Mouse (Mus musculus): ENCODE data around the gene Mamdc2. TPM values are rescaled to one million over a fixed set of nuclear protein-coding genes. Genes with fewer than 3 reads are reported as not detected.
"Not testable (repeated sequence)": the region's sequence is repeated elsewhere in the genome, so short reads cannot be mapped to it uniquely, and the experiment has no call there.

Mamdc2 gene
- polyA plus RNA-seq, 1 experiment: 3.4 TPM

- H3K4me3 ChIP-seq (ENCODE audit: insufficient read depth, low read length): no peak overlapping the region
- H3K4me1 ChIP-seq (ENCODE audit: control insufficient read depth, insufficient read depth, low read length): peaks cover 14% of the 10 kb centered on the region
- TF ChIP-seq POLR2A (IDR thresholded peaks at IDR 0.05; ENCODE audit: borderline replicate concordance, low read depth, low read length) (no peak), CTCF (IDR thresholded peaks at IDR 0.05; ENCODE audit: low read depth, low read length) (no peak)
- no peak overlapping the region for H3K27ac ChIP-seq (ENCODE audit: insufficient read depth, low read depth, low read length)
Observed at GRCm38 (mm10) chr19:23485940-23486600, 37.8 kb upstream of the Mamdc2 start.

DNA sequence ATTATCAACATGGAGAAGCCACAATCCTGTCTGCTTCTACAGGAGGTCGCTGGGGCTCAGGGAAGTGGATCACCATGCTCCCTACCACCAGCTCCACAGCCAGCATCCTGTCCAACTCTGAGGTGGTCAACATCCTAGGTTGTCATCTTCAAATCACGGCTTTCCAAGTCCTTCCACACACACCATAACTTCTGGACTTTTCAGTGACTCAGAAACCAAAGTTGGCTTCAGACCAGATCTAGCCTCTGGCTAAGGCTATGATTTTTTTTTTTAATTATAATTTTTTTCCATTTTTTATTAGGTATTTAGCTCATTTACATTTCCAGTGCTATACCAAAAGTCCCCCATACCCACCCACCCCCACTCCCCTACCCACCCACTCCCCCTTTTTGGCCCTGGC, 34.3 kb upstream of the Mamdc2 start:
- not testable (repeated sequence) for H3K27ac ChIP-seq (ENCODE audit: insufficient read depth, low read depth, low read length); H3K4me3 ChIP-seq (ENCODE audit: insufficient read depth, low read length); H3K4me1 ChIP-seq (ENCODE audit: control insufficient read depth, insufficient read depth, low read length)

GRCm38 (mm10) chr19:23479597-23479967, 31.3 kb upstream of the Mamdc2 start:
- H3K4me3 ChIP-seq (ENCODE audit: insufficient read depth, low read length): no peak overlapping the region
- no peak for TF ChIP-seq CTCF (IDR thresholded peaks at IDR 0.05; ENCODE audit: low read depth, low read length)
- no peak for TF ChIP-seq POLR2A (IDR thresholded peaks at IDR 0.05; ENCODE audit: borderline replicate concordance, low read depth, low read length)
- H3K27ac ChIP-seq (ENCODE audit: insufficient read depth, low read depth, low read length): no peak overlapping the region
- 0 out of 2 replicates have a peak, but pooled peaks cover 2% of the 10 kb centered on the region for H3K4me1 ChIP-seq (ENCODE audit: control insufficient read depth, insufficient read depth, low read length)

DNA sequence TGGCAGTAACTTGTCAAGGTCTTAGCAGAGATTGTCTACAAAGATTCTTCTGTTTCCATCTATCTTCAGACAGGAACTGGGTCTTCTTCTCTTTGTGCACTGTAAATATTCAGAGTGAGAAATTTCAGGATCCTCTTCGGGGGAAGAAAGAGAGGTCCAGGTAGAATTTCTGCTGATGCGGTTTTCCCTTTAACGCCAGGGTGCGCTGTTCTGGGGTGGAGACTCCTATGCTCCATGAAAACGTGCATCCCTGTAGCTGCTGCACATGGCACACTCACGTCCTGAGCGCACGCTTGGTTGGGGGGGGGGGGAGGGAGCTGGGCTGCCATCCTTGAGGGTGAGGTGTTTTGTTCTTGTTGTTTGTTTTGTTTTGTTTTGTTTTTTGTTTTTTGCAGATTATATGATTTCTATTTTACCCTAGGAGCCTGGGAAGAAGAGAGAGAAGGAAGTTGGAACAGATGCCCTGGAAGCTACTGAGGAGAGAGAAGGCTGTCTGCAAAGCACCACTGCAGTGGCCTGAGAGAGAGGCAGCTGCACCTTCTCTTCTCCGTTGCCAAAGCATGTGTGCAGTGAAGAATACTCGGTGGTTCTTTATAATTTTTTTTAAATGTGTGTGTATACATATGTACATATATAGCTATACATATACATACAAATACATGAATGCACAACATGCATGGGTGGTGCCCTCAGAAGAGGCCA, 30.8 kb upstream of the Mamdc2 start:
- TF ChIP-seq CTCF (IDR thresholded peaks at IDR 0.05; ENCODE audit: low read depth, low read length): peak; percentile 20; the same call in 1 of the 2 replicates
- no peak for TF ChIP-seq POLR2A (IDR thresholded peaks at IDR 0.05; ENCODE audit: borderline replicate concordance, low read depth, low read length)
- Histone ChIP-seq H3K4me3 (ENCODE audit: insufficient read depth, low read length) (no peak overlapping the region), H3K4me1 (ENCODE audit: control insufficient read depth, insufficient read depth, low read length) (no peaks in the 10 kb centered on the region), H3K27ac (ENCODE audit: insufficient read depth, low read depth, low read length) (no peak overlapping the region)

GRCm38 (mm10) chr19:23477826-23478225, 29.6 kb upstream of the Mamdc2 start:
- H3K4me1 ChIP-seq (ENCODE audit: control insufficient read depth, insufficient read depth, low read length): no peaks in the 10 kb centered on the region
- TF ChIP-seq CTCF (IDR thresholded peaks at IDR 0.05; ENCODE audit: low read depth, low read length) (no peak), POLR2A (IDR thresholded peaks at IDR 0.05; ENCODE audit: borderline replicate concordance, low read depth, low read length) (no peak)
- H3K27ac ChIP-seq (ENCODE audit: insufficient read depth, low read depth, low read length): no peak overlapping the region
- H3K4me3 ChIP-seq (ENCODE audit: insufficient read depth, low read length): no peak overlapping the region

GRCm38 (mm10) chr19:23467866-23468265, 19.6 kb upstream of the Mamdc2 start:
- no peak for TF ChIP-seq CTCF (IDR thresholded peaks at IDR 0.05; ENCODE audit: low read depth, low read length)
- no peak for TF ChIP-seq POLR2A (IDR thresholded peaks at IDR 0.05; ENCODE audit: borderline replicate concordance, low read depth, low read length)

DNA sequence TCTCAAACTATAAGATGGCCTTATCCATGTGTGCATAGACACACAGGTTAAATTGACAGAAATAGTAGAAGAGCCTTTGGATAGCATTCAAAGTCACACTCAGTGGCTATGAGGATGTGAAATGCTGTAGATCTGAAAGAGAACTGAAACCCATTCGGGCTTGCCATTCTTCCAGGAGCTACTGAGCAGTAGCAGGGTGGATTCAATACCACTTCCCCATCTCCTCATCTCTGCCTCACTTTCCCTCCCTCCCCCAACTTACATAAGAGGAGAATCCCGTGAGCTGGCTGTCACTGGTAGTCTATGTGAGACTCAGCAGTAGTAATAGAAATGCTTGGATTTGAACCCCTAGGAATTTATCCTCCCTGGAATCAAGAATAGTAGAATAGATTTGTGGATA, 18.8 kb upstream of the Mamdc2 start:
- H3K4me1 ChIP-seq (ENCODE audit: control insufficient read depth, insufficient read depth, low read length): peaks cover 9% of the 10 kb centered on the region
- no peak for TF ChIP-seq POLR2A (IDR thresholded peaks at IDR 0.05; ENCODE audit: borderline replicate concordance, low read depth, low read length)
- TF ChIP-seq CTCF (IDR thresholded peaks at IDR 0.05; ENCODE audit: low read depth, low read length): no peak
- peak overlapping the region; percentile 41; the same call in 1 of the 2 replicates for H3K27ac ChIP-seq (ENCODE audit: insufficient read depth, low read depth, low read length)

More at GRCm38 (mm10) chr19:23467866-23468265, 19.6 kb upstream of the Mamdc2 start:
- Histone ChIP-seq H3K4me3 (ENCODE audit: insufficient read depth, low read length) (no peak overlapping the region), H3K4me1 (ENCODE audit: control insufficient read depth, insufficient read depth, low read length) (peaks cover 9% of the 10 kb centered on the region), H3K27ac (ENCODE audit: insufficient read depth, low read depth, low read length) (no peak overlapping the region)

DNA sequence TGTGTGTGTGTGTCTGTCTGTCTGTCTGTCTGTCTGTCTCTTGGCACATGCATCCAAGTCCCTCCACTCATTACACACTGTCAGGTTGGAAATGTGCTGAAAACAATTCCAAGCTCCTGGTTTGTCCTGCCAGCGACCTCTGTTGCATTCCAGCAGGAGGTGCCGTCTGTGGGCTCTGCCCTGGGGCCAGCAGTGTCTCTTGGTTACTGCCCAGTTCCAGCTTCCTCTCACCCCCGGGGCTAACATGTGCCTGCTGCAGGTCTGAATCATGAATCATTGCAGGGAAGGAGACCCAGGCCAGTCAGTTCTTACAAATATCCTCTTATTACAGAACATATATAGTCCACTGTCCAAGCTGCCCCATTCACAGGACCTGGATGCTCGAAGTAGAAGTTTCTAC, 9.2 kb upstream of the Mamdc2 start:
- H3K4me3 ChIP-seq (ENCODE audit: insufficient read depth, low read length): no peak overlapping the region
- TF ChIP-seq POLR2A (IDR thresholded peaks at IDR 0.05; ENCODE audit: borderline replicate concordance, low read depth, low read length) (no peak), CTCF (IDR thresholded peaks at IDR 0.05; ENCODE audit: low read depth, low read length) (no peak; the same call in 1 of the 2 replicates)
- no peak overlapping the region for H3K27ac ChIP-seq (ENCODE audit: insufficient read depth, low read depth, low read length)
- H3K4me1 ChIP-seq (ENCODE audit: control insufficient read depth, insufficient read depth, low read length): 0 out of 2 replicates have a peak, but pooled peaks cover 4% of the 10 kb centered on the region

More for the DNA sequence above, 18.8 kb upstream of the Mamdc2 start:
- no peak overlapping the region for H3K4me3 ChIP-seq (ENCODE audit: insufficient read depth, low read length)

DNA sequence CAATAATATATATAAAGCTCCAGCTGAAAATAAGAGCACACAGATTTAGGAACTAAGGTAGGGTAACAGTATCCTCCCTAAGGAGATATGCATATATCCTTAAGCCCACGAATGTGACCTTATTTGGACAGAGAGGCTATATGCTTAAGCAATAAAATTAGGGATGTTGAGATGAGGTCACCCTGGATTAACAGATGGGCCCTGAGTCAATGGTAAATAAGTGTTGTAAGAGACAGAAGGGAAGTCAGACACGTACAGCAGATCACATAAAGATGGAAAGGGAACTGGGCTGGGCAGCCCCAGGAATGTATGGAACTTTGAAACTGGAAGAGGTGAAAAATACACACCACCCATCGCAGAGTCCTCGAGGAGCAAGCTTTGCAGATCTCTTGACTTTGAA, 3.1 kb upstream of the Mamdc2 start:
- Histone ChIP-seq H3K27ac (ENCODE audit: insufficient read depth, low read depth, low read length) (peak overlapping the region; percentile 43; the same call in 1 of the 2 replicates), H3K4me3 (ENCODE audit: insufficient read depth, low read length) (no peak overlapping the region), H3K4me1 (ENCODE audit: control insufficient read depth, insufficient read depth, low read length) (peaks cover 28% of the 10 kb centered on the region)
- TF ChIP-seq CTCF (IDR thresholded peaks at IDR 0.05; ENCODE audit: low read depth, low read length) (no peak), POLR2A (IDR thresholded peaks at IDR 0.05; ENCODE audit: borderline replicate concordance, low read depth, low read length) (no peak)
